Mouse (Mus musculus) liver, adult 2 months (tissue): Measurements from ENCODE around the gene Zfp800.

Source experiments
- CTCF ChIP-seq: fragments of 200-500 bp; IDR thresholded peaks from 2 replicates; pipeline ENCODE4 v1.5.1; 2011; ENCODE audit warnings: low read depth, low read length, control low read depth
- POLR2A ChIP-seq: fragments of 200-500 bp; IDR thresholded peaks from 2 replicates; pipeline ENCODE4 v1.6.1; 2011; ENCODE audit warnings: low read length, control low read depth; ENCODE audit not compliant: insufficient read depth; ENCODE audit errors: extremely low read depth

DNA sequence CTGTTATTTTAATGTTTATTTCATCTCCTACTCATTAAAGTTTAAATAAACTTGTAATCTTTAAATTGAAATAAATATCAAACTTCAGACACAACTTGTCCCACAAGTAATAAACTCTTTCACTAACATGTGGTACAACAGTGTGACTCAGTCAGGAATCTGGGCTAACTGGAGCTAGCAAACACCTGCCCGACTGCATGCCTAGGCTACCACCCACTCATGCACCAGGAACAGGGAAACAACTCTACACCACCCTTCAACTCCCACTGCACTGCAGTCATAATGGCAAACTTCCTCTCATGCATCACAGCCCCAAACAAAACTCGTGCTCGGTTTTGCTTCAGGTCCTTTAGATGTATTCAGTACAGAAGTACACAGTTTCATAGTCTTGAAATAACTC lies 169.7 kb downstream of the Zfp800 start:
- TF ChIP-seq POLR2A (no peak), CTCF (no peak)
